Mouse (Mus musculus) embryonic facial prominence, embryonic 13.5 days (tissue): ENCODE measurements around the gene Tmbim4. TPM values are rescaled to one million over a fixed set of nuclear protein-coding genes. Genes with fewer than 3 reads are reported as not detected.

ENCODE experiments used
- ATAC-seq: fragments of 200-750 bp; cut with Nextera tagmentation; 2 replicates; pipeline ENCODE4 v1.8.0; 2017; ENCODE audit warnings: low read depth; ENCODE audit not compliant: insufficient number of reproducible peaks, insufficient read depth, low FRiP score, low TSS enrichment
- H3K27ac ChIP-seq: fragments of 300-500 bp; sonication (generic); 2 replicates; pipeline ENCODE4 v1.5.1; 2015; ENCODE audit warnings: moderate library complexity, mild to moderate bottlenecking, inconsistent platforms
- H3K27me3 ChIP-seq: fragments of 300-500 bp; sonication (generic); 2 replicates; pipeline ENCODE4 v1.6.1; 2015; ENCODE audit warnings: mild to moderate bottlenecking, inconsistent platforms
- H3K36me3 ChIP-seq: fragments of 300-500 bp; sonication (generic); 2 replicates; pipeline ENCODE4 v1.6.1; 2015; ENCODE audit warnings: mild to moderate bottlenecking, inconsistent platforms
- H3K4me1 ChIP-seq: fragments of 300-500 bp; sonication (generic); 2 replicates; pipeline ENCODE4 v1.6.1; 2015; ENCODE audit warnings: inconsistent platforms
- H3K4me2 ChIP-seq: fragments of 300-500 bp; sonication (generic); 2 replicates; pipeline ENCODE4 v1.6.1; 2015; ENCODE audit warnings: moderate library complexity, mild to moderate bottlenecking, inconsistent platforms
- H3K4me3 ChIP-seq: fragments of 300-500 bp; sonication (generic); 2 replicates; pipeline ENCODE4 v1.5.1; 2015; ENCODE audit warnings: mild to moderate bottlenecking, inconsistent platforms
- H3K9ac ChIP-seq: fragments of 300-500 bp; sonication (generic); 2 replicates; pipeline ENCODE4 v1.6.1; 2015; ENCODE audit warnings: mild to moderate bottlenecking, inconsistent platforms
- H3K9me3 ChIP-seq: fragments of 300-500 bp; sonication (generic); 2 replicates; pipeline ENCODE4 v1.6.1; 2016; ENCODE audit warnings: inconsistent platforms
- WGBS: fragments of 180-500 bp; shearing (Covaris S2); methylation state at CpG from one replicate; pipeline ENCODE4 v1.1.7; 2015; ENCODE audit warnings: mixed read lengths; 5-methylcytosine and 5-hydroxymethylcytosine counted together
- polyA plus RNA-seq: library from polyadenylated mRNA; unstranded; fragments of >200 nt; fragmentation: Nextera tagmentation; extraction: Ambion mirVana; gene quantifications from 2 replicates; pipeline ENCODE4 v1.2.1, GENCODE M21; 2015

Gene Tmbim4
- 83.3 and 86.4 TPM in 2 replicates for polyA plus RNA-seq

GRCm38 (mm10) chr10:120201131-120201921, at the start of gene Tmbim4:
TSS of gene Tmbim4 (plus strand) at chr10:120201590.
- 1% methylated on average over 65 of the region's 65 CpGs for WGBS
- peaks cover 9% of the 10 kb centered on the region for H3K4me1 ChIP-seq
- H3K27ac ChIP-seq: no peak within 1 kb of the TSS
- peak within 1 kb of the TSS; percentile 72 for H3K9ac ChIP-seq
- H3K4me3 ChIP-seq: peak within 1 kb of the TSS; percentile 60
- no peaks in the 10 kb centered on the region for H3K36me3 ChIP-seq
- ATAC-seq: peak; percentile 59; the same call in 1 of the 2 replicates
- no peaks in the 10 kb centered on the region for H3K9me3 ChIP-seq
- H3K4me2 ChIP-seq: peak within 1 kb of the TSS; percentile 93
- H3K27me3 ChIP-seq: peaks cover 19% of the 10 kb centered on the region

GRCm38 (mm10) chr10:120151672-120152071, 49.7 kb upstream of the Tmbim4 start:
- 88% methylated on average over 7 of the region's 7 CpGs for WGBS
- no peaks in the 10 kb centered on the region for H3K4me1 ChIP-seq
- H3K9ac ChIP-seq: no peak overlapping the region
- peaks cover 3% of the 10 kb centered on the region; the same call in 1 of the 2 replicates for H3K9me3 ChIP-seq
- no peak overlapping the region for H3K4me3 ChIP-seq
- no peaks in the 10 kb centered on the region for H3K27me3 ChIP-seq
- no peak overlapping the region for H3K4me2 ChIP-seq
- H3K27ac ChIP-seq: no peak overlapping the region
- H3K36me3 ChIP-seq: no peaks in the 10 kb centered on the region
- ATAC-seq: no peak

GRCm38 (mm10) chr10:120153911-120154310, 47.5 kb upstream of the Tmbim4 start:
- Histone ChIP-seq H3K4me2 (no peak overlapping the region), H3K4me3 (no peak overlapping the region), H3K27ac (no peak overlapping the region), H3K4me1 (no peaks in the 10 kb centered on the region), H3K27me3 (no peaks in the 10 kb centered on the region), H3K9ac (no peak overlapping the region), H3K9me3 (peaks cover 3% of the 10 kb centered on the region; the same call in 1 of the 2 replicates), H3K36me3 (no peaks in the 10 kb centered on the region)
- 84% methylated on average over 2 of the region's 2 CpGs for WGBS
- no peak for ATAC-seq

- no peak overlapping the region for H3K27ac ChIP-seq
- H3K4me2 ChIP-seq: no peak overlapping the region
- no peak overlapping the region for H3K4me3 ChIP-seq
- H3K36me3 ChIP-seq: no peaks in the 10 kb centered on the region
- H3K9ac ChIP-seq: no peak overlapping the region
- no peak for ATAC-seq
- no peaks in the 10 kb centered on the region for H3K9me3 ChIP-seq
- no peaks in the 10 kb centered on the region for H3K27me3 ChIP-seq
- WGBS: 75% methylated on average over 9 of the region's 9 CpGs
- no peaks in the 10 kb centered on the region for H3K4me1 ChIP-seq
Measured at GRCm38 (mm10) chr10:120160533-120160932, 40.9 kb upstream of the Tmbim4 start.

GRCm38 (mm10) chr10:120162840-120163239, 38.5 kb upstream of the Tmbim4 start:
- no peaks in the 10 kb centered on the region for H3K27me3 ChIP-seq
- H3K4me1 ChIP-seq: no peaks in the 10 kb centered on the region
- no peaks in the 10 kb centered on the region for H3K36me3 ChIP-seq
- no peak overlapping the region for H3K4me3 ChIP-seq
- no peaks in the 10 kb centered on the region for H3K9me3 ChIP-seq
- no peak for ATAC-seq
- H3K27ac ChIP-seq: no peak overlapping the region
- no peak overlapping the region for H3K9ac ChIP-seq
- no peak overlapping the region for H3K4me2 ChIP-seq
- 83% methylated on average over 10 of the region's 10 CpGs for WGBS

GRCm38 (mm10) chr10:120163490-120163889, 37.9 kb upstream of the Tmbim4 start:
- no peak for ATAC-seq
- H3K27me3 ChIP-seq: no peaks in the 10 kb centered on the region
- no peak overlapping the region for H3K4me2 ChIP-seq
- H3K36me3 ChIP-seq: no peaks in the 10 kb centered on the region
- no peak overlapping the region for H3K9ac ChIP-seq
- H3K4me1 ChIP-seq: no peaks in the 10 kb centered on the region
- 93% methylated on average over 7 of the region's 7 CpGs for WGBS
- H3K4me3 ChIP-seq: no peak overlapping the region
- H3K9me3 ChIP-seq: no peaks in the 10 kb centered on the region
- H3K27ac ChIP-seq: no peak overlapping the region

GRCm38 (mm10) chr10:120164931-120165792, 36.2 kb upstream of the Tmbim4 start:
- no peaks in the 10 kb centered on the region for H3K36me3 ChIP-seq
- no peaks in the 10 kb centered on the region for H3K4me1 ChIP-seq
- no peaks in the 10 kb centered on the region for H3K9me3 ChIP-seq
- ATAC-seq: no peak
- no peak overlapping the region for H3K27ac ChIP-seq
- 87% methylated on average over 19 of the region's 19 CpGs for WGBS
- no peak overlapping the region for H3K9ac ChIP-seq
- no peak overlapping the region for H3K4me3 ChIP-seq
- no peak overlapping the region for H3K4me2 ChIP-seq
- no peaks in the 10 kb centered on the region for H3K27me3 ChIP-seq

- Histone ChIP-seq H3K9ac (no peak overlapping the region), H3K36me3 (no peaks in the 10 kb centered on the region), H3K27ac (no peak overlapping the region), H3K4me1 (no peaks in the 10 kb centered on the region), H3K4me2 (no peak overlapping the region), H3K9me3 (no peaks in the 10 kb centered on the region), H3K4me3 (no peak overlapping the region), H3K27me3 (no peaks in the 10 kb centered on the region)
- 88% methylated on average over 17 of the region's 17 CpGs for WGBS
- ATAC-seq: no peak
Measured at GRCm38 (mm10) chr10:120165793-120166503, 35.4 kb upstream of the Tmbim4 start.

- ATAC-seq: no peak
Measured at GRCm38 (mm10) chr10:120168070-120168469, 33.3 kb upstream of the Tmbim4 start.

GRCm38 (mm10) chr10:120169064-120169463, 32.3 kb upstream of the Tmbim4 start:
- Histone ChIP-seq H3K4me1 (no peaks in the 10 kb centered on the region; the same call in 1 of the 2 replicates), H3K9ac (no peak overlapping the region), H3K27ac (no peak overlapping the region), H3K36me3 (no peaks in the 10 kb centered on the region), H3K4me3 (no peak overlapping the region), H3K4me2 (no peak overlapping the region), H3K27me3 (no peaks in the 10 kb centered on the region), H3K9me3 (no peaks in the 10 kb centered on the region)
- 61% methylated on average over 10 of the region's 10 CpGs for WGBS
- no peak for ATAC-seq

More at GRCm38 (mm10) chr10:120168070-120168469, 33.3 kb upstream of the Tmbim4 start:
- H3K4me1 ChIP-seq: no peaks in the 10 kb centered on the region; the same call in 1 of the 2 replicates
- no peak overlapping the region for H3K9ac ChIP-seq
- H3K27ac ChIP-seq: no peak overlapping the region
- H3K4me3 ChIP-seq: no peak overlapping the region
- 81% methylated on average over 1 of the region's 1 CpGs for WGBS
- no peaks in the 10 kb centered on the region for H3K36me3 ChIP-seq
- H3K9me3 ChIP-seq: no peaks in the 10 kb centered on the region
- H3K4me2 ChIP-seq: no peak overlapping the region
- no peaks in the 10 kb centered on the region for H3K27me3 ChIP-seq

GRCm38 (mm10) chr10:120169841-120170240, 31.5 kb upstream of the Tmbim4 start:
- ATAC-seq: no peak
- H3K9me3 ChIP-seq: no peaks in the 10 kb centered on the region

More at GRCm38 (mm10) chr10:120169841-120170240, 31.5 kb upstream of the Tmbim4 start:
- Histone ChIP-seq H3K4me1 (no peaks in the 10 kb centered on the region; the same call in 1 of the 2 replicates), H3K4me3 (no peak overlapping the region), H3K27me3 (no peaks in the 10 kb centered on the region), H3K27ac (no peak overlapping the region), H3K36me3 (no peaks in the 10 kb centered on the region), H3K4me2 (no peak overlapping the region), H3K9ac (no peak overlapping the region)
- 74% methylated on average over 5 of the region's 5 CpGs for WGBS
